Mouse (Mus musculus) layer of hippocampus, adult 2 months (tissue): ENCODE measurements around the gene Olfr518. TPM values are rescaled to one million over a fixed set of nuclear protein-coding genes. Genes with fewer than 3 reads are reported as not detected.
A peak's percentile ranks its signal among the peaks of the same experiment; 100 is the strongest.

Source experiments
- DNase-seq, 2 experiments: peaks; one replicate each; pipeline ENCODE4 v3.0.0; 2022; ENCODE audit warnings: low spot score in 2 of 2
- H3K27ac ChIP-seq: fragments of 200-600 bp; 2 replicates; pipeline ENCODE4 v1.8.1; 2022
- H3K4me3 ChIP-seq: fragments of 200-600 bp; 2 replicates; pipeline ENCODE4 v1.8.1; 2022; ENCODE audit warnings: mild to moderate bottlenecking
- CTCF ChIP-seq: fragments of 200-600 bp; conservative IDR thresholded peaks from 2 replicates; pipeline ENCODE4 v1.8.1; 2022; ENCODE audit warnings: antibody characterized with exemption, mild to moderate bottlenecking, moderate library complexity
- long read RNA-seq, 2 experiments: library from polyadenylated mRNA; stranded (forward); transcript quantifications; one replicate each; pipeline ENCODE4 v2.0.0; 2021; ENCODE audit warnings: borderline mapping rate in 2 of 2
- total RNA-seq, 2 experiments: library from RNA; stranded (reverse); gene quantifications; 2 replicates each; pipeline ENCODE4 v1.2.3; 2021

Gene Olfr518
- total RNA-seq = not detected
- long read RNA-seq, experiment 1 = 0 reads
- long read RNA-seq, experiment 2 = 0 reads

DNA sequence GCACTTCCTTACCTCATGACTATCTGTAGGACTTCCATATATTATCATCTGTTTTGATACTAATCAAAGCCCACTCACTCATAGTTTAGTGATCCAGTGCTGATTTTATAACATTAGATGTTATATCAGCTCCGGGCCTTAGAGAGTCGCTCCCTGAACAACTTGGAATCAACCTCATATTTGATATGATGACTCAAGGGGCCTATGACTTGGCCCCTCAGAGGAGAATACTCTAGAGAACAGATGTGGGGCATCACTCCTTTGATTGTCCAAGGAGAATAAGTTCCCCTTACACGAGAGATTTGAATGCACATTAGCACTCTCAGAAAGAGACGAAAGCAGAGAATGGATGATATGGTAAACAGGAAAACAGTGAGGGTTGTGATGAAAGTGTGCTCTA, at the start of gene Olfr518:
Gene Olfr518, minus strand, starts transcription at position 101 of the 400 bp plus-strand sequence.
- no peak within 1 kb of the TSS for H3K27ac ChIP-seq
- no peak within 1 kb of the TSS for H3K4me3 ChIP-seq
- no peak for TF ChIP-seq CTCF
- DNase-seq = no peak

DNA sequence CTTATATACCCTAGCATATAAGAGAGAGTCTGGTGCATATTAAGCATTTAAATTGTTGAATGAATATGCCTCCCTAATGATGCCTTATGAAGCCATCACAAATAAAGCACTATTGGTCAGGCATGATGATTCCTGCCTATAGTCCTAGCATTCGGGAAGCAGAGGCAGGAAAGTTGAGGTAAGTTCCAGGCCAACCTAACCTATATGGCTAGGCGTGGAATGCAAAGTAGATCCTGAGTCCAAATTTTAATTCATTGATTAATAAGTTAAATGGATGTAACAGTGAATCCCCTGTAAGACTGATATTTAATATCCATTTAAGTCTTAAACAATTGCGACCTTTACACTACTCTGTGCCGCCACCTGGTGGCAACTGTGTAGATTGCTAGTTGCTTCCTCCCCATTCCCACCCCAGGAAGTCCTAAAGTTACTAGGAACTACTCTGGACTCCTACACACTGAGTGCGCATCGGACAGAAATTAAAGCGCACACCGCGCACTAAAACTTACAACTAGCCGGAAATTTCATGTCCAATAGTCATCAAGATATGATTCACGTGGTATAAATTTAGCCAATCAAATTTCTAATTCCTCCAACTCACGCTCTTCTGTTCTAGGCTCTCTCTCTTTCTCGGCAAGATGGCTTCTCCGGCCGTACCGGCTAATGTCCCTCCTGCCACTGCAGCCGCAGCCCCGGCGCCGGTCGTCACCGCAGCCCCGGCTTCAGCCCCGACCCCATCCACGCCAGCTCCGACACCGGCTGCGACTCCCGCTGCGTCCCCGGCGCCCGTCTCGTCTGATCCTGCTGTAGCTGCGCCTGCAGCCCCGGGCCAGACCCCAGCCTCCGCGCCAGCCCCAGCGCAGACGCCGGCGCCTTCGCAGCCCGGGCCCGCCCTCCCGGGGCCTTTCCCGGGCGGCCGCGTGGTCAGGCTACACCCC, 49.3 kb upstream of the Olfr518 start, which contains the start of gene Eif3f:
Gene Eif3f, plus strand, starts transcription at position 624 of the 938 bp plus-strand sequence.
- peak; percentile 95 to 98 for DNase-seq
- peak within 1 kb of the TSS; percentile 82 for H3K4me3 ChIP-seq
- peak; percentile 96 for TF ChIP-seq CTCF
- peak within 1 kb of the TSS; percentile 88 for H3K27ac ChIP-seq

DNA sequence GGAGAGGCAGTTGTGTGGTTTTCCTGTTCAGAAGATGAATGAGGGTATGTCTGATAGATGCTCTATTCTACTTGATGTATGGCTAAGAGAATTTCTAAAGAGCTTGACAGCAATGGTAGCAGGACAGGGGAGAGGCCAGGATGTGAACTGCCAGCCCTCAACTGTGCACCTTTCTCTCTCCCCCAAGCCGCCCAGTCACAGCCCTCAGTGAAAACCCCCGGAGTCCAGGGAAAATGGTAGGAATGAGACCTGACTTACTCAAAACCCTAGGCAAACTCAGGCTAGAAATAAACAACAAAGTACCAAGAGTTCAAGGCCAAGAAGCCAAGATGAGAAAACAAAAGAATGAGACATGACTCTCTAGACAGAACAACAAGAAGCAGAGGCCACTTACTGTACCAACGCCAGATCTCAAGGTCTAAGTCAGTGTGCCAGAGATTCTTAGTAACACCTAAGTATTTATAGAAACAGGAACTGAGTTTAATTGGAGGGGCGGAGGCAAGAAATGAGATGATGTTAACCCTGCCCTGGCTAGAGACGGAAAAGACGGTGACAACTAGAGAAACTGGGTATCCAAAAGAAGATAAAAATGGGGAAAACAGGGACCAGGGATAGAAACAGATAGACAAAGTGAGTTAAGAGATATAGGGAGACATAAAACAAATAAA, 45.1 kb upstream of the Olfr518 start, which contains the start of gene Nlrp10:
Gene Nlrp10, minus strand, starts transcription at position 453 of the 668 bp plus-strand sequence.
- no peak for DNase-seq
- Histone ChIP-seq H3K4me3 (no peak within 1 kb of the TSS), H3K27ac (no peak within 1 kb of the TSS)
- no peak for TF ChIP-seq CTCF

DNA sequence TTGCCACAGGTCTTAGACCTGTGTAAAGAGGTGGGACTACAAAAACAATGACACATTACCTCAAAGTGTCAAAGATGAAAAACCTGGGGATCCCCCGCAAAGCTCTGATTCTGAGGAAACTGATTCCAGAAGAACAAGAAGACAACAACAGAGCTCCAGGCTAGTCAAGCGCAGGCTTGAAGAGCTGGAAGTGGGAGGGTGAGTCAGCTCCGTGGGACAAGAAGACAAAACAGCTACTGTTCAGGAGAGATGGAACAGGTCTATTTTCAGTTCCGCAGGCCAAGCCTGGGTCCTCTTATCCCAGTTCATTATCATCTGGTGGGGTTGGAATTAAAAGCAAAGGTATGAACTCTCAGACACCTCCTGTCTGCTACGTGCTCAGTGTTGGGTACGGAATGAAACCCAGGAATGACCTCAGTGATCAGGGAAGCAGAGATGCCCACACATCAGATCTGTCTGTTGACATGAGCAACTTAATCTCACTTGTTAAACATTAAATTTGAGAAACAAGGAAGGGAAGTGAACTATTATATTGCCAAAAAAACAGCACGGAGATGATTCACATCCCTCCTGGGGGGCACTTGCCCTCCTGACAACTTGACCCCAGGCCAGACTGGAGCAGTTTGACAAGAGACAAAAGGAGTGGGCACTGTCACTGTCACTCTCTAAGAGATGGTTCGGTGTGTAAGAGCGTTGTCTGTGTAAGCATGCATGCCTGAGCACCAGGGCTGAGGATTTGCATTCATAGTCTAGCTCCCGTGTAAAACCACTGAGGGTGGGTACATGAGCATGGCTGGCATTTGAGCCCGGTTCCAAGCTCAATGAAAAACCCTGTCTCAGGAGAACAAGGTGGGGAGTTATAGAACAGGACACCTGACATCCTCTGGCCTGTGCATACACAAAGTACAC, 43.7 kb upstream of the Olfr518 start:
- no peak for DNase-seq
- TF ChIP-seq CTCF = no peak
- H3K4me3 ChIP-seq = no peak overlapping the region
- H3K27ac ChIP-seq = no peak overlapping the region

DNA sequence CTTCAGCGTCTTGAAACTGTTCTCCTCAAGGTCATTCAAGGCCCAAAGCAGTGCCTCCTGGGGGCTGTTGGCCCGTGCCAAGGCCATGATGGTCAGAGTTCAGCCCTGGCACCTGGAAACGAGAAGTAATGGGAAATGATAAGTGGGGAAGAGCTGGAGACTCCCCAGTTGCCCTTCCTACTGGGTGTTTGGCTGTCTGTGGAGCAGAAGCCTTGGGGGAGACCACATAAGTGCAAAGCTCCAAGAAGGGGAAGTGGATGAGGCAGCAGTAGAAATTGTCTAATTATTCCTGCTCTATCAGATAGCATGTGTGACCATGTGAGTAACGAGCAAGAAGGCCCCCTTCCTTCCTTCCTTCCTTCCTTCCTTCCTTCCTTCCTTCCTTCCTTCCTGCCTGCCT, 42.2 kb upstream of the Olfr518 start:
- TF ChIP-seq CTCF = no peak
- Histone ChIP-seq H3K4me3 (no peak overlapping the region), H3K27ac (no peak overlapping the region)
- no peak for DNase-seq

DNA sequence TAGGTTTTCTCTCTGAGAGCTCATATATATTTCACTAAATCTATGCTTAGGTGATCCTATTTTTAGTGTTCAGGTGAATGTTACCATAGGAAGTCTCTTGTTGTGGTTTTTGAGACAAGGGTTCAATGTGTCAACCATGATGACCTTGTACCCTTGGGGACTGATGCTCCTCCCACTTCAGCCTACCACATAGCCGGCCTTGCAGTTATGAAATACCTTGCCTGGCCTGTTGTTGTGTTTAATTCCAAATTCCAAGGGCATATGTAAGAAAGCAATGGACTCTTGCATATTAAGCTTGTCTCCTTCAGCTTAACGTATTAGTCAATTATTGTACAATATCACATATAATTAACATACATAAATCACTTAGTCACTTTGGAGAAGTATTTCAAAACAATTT, 19.2 kb upstream of the Olfr518 start:
- TF ChIP-seq CTCF = no peak
- no peak for DNase-seq
- H3K4me3 ChIP-seq = no peak overlapping the region
- H3K27ac ChIP-seq = no peak overlapping the region

- no peak for TF ChIP-seq CTCF
- no peak for DNase-seq
- Histone ChIP-seq H3K27ac (no peak within 1 kb of the TSS), H3K4me3 (no peak within 1 kb of the TSS)
These were observed 9.5 kb upstream of the Olfr518 start, which contains the start of gene Olfr519 for GRCm38 (mm10) chr7:108894320-108894719. Gene Olfr519, minus strand, starts transcription at chr7:108894420.

DNA sequence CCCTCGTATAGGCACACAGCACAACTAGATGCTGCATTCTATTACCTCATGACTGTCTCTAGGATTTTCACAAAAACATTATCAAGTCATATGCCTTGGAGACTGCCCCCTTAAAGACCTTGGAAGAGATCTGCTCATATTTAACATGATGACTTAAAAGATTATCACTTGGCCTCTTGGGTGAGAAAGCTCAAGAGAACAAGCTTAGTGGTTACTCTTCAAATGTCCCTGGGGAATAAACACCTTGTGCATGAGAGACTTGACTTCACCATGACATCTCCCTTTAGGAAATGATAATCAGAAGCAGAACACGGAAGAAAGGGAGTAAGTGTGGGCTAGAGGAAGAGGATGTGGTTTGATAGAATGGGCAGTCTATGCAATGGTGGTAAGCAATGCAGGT, 12.5 kb downstream of the Olfr518 start, which contains the start of gene Olfr517:
Gene Olfr517, minus strand, starts transcription at position 101 of the 400 bp plus-strand sequence.
- no peak for TF ChIP-seq CTCF
- Histone ChIP-seq H3K27ac (no peak within 1 kb of the TSS), H3K4me3 (no peak within 1 kb of the TSS)
- no peak for DNase-seq

DNA sequence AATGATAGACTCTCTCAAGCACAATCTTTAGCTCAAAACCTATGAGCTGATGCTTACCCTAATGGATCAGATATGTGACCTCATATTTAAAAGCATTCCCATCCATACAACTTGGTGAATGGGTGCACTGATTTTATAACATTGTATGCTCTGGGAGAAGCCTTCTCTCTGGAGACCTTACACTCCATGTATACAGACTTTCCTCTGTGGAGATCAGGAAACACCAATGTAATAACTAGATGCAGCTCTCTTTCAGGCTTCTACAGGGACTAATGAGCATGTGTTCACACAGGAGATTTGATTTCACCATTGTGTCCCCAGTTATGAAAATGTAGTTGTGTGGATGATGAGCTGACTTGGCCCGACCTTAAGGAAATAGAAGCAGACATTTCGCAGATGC, 34.4 kb downstream of the Olfr518 start, which contains the start of gene Olfr516:
Gene Olfr516, minus strand, starts transcription at position 101 of the 400 bp plus-strand sequence.
- no peak for DNase-seq
- TF ChIP-seq CTCF = no peak
- Histone ChIP-seq H3K27ac (no peak within 1 kb of the TSS), H3K4me3 (no peak within 1 kb of the TSS)

Other genes starting within 250 kb of the Olfr518 start
- not detected for gene Olfr509, start 233.1 kb downstream of the Olfr518 start, total RNA-seq
- gene Olfr510, start 218.6 kb downstream of the Olfr518 start, total RNA-seq = not detected
- gene Olfr512, start 171.7 kb downstream of the Olfr518 start, total RNA-seq = not detected
- not detected for gene Olfr513, start 134.0 kb downstream of the Olfr518 start, total RNA-seq
- gene Olfr514, start 59.0 kb downstream of the Olfr518 start, total RNA-seq = not detected
- not detected for gene Olfr516, start 34.5 kb downstream of the Olfr518 start, total RNA-seq
- not detected for gene Olfr517, start 12.6 kb downstream of the Olfr518 start, total RNA-seq
- gene Olfr519, start 9.4 kb upstream of the Olfr518 start, total RNA-seq = not detected
- gene Nlrp10, start 45.2 kb upstream of the Olfr518 start, total RNA-seq = under 1 TPM; 0.27 to 0.28 TPM
- 100 to 1,000 TPM in 1 of 2 experiments, 10 to 100 TPM in 1; 95.6 to 101 TPM for gene Eif3f, start 49.4 kb upstream of the Olfr518 start, total RNA-seq
- 100 to 1,000 TPM; 179 to 198 TPM for gene Tub, start 65.3 kb upstream of the Olfr518 start, total RNA-seq
- 10 to 100 TPM; 69.6 to 72.0 TPM for gene Ric3, start 198.3 kb upstream of the Olfr518 start, total RNA-seq